Mouse (Mus musculus) intestine, postnatal 0 days (tissue): ENCODE measurements at regions not wholly inside any gene's neighbourhood (a gene's known extent, or its start where the extent isn't known, plus 50 kb on each side); places are given as distances from the start of the nearest gene placed in this dataset.
A peak's percentile ranks its signal among the peaks of the same experiment; 100 is the strongest.

Experiments used
- ATAC-seq: fragments of 200-750 bp; cut with Nextera tagmentation; 2 replicates; pipeline ENCODE4 v1.8.0; 2017; ENCODE audit warnings: mild to moderate bottlenecking, moderate TSS enrichment, moderate library complexity
- H3K27ac ChIP-seq: fragments of 300-500 bp; sonication (generic); 2 replicates; pipeline ENCODE4 v1.5.1; 2014; ENCODE audit warnings: mild to moderate bottlenecking, low read depth, low read length, moderate library complexity
- H3K27me3 ChIP-seq: fragments of 300-500 bp; sonication (generic); replicated peaks from 2 replicates; pipeline ENCODE4 v1.6.1; 2014; ENCODE audit warnings: low read length, mixed read lengths; ENCODE audit not compliant: control insufficient read depth, insufficient read depth
- H3K36me3 ChIP-seq: fragments of 300-500 bp; sonication (generic); 2 replicates; pipeline ENCODE4 v1.6.1; 2014; ENCODE audit warnings: mild to moderate bottlenecking, moderate library complexity; ENCODE audit not compliant: control insufficient read depth, insufficient read depth
- H3K4me1 ChIP-seq: fragments of 300-500 bp; sonication (generic); replicated peaks from 2 replicates; pipeline ENCODE4 v1.6.1; 2014; ENCODE audit warnings: antibody characterized with exemption, low read length, mixed read lengths; ENCODE audit not compliant: control insufficient read depth, insufficient read depth
- H3K4me2 ChIP-seq: fragments of 300-500 bp; sonication (generic); replicated peaks from 2 replicates; pipeline ENCODE4 v1.6.1; 2014; ENCODE audit warnings: low read depth, mild to moderate bottlenecking, moderate library complexity
- H3K4me3 ChIP-seq: fragments of 300-500 bp; sonication (generic); 2 replicates; pipeline ENCODE4 v1.5.1; 2014; ENCODE audit warnings: low read depth, low read length
- H3K9ac ChIP-seq: fragments of 300-500 bp; sonication (generic); 2 replicates; pipeline ENCODE4 v1.6.1; 2014; ENCODE audit warnings: mild to moderate bottlenecking, low read depth, low read length
- H3K9me3 ChIP-seq: fragments of 300-500 bp; sonication (generic); 2 replicates; pipeline ENCODE4 v1.6.1; 2016; ENCODE audit warnings: mixed run types; ENCODE audit not compliant: control insufficient read depth
- CTCF ChIP-seq: sonication (generic); IDR thresholded peaks from 2 replicates; pipeline ENCODE4 v1.5.1; 2016; ENCODE audit warnings: low read depth, mild to moderate bottlenecking, control low read depth, antibody characterized with exemption, moderate library complexity
- WGBS: fragments of 180-500 bp; shearing (Covaris S2); extraction: QIAGEN DNeasy Blood & Tissue Kit; methylation state at CpG from one replicate; pipeline ENCODE4 v1.1.7; 2014; 5-methylcytosine and 5-hydroxymethylcytosine counted together

DNA sequence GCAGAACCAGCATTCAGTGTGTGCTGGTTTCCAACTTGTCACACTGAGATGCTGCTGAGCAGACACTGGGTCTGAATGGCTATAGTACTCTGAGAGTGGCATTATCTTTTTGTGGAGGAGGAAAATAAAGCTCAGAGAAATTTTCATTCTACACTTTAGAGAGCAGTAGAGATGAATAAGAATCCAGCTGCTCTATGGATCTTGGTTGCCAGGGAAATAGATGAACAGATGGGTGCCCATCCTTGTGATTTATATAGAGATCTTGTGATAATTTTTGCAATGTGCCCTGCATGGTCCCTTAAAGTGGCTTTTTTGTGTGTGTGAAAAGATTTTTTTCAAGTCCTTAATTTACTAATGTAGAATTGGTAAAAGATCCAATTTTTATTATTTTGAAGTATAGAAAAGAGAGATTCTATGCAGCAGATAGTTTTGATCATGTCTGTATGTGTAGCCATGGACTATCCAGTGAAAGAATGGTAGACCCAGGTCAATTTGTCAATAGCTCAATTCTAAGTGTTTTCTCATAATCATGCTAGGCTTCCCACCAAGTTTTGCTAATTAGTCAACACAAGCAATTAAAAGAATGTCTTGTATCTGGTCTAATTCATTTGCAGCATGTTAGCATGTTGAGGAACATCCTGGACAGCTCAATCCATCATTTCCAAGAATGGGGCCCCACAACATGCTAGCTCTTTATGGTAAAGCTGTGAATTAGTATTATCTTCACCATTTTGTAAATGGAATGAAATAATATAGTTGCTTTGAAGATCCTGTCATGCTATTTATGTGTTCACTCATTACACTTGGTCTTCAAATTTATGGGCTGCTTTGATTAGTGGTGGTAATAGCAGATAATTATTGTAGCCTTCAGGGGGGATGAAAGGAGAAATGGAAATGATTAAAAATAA, 184.7 kb downstream of the Snx13 start:
- H3K27ac ChIP-seq: no peak overlapping the region
- H3K4me2 ChIP-seq: no peak overlapping the region
- no peak for TF ChIP-seq CTCF
- H3K9me3 ChIP-seq: no peaks in the 10 kb centered on the region
- no peaks in the 10 kb centered on the region for H3K27me3 ChIP-seq
- H3K4me3 ChIP-seq: no peak overlapping the region
- H3K9ac ChIP-seq: no peak overlapping the region
- H3K36me3 ChIP-seq: no peaks in the 10 kb centered on the region
- ATAC-seq: no peak
- no peaks in the 10 kb centered on the region for H3K4me1 ChIP-seq

DNA sequence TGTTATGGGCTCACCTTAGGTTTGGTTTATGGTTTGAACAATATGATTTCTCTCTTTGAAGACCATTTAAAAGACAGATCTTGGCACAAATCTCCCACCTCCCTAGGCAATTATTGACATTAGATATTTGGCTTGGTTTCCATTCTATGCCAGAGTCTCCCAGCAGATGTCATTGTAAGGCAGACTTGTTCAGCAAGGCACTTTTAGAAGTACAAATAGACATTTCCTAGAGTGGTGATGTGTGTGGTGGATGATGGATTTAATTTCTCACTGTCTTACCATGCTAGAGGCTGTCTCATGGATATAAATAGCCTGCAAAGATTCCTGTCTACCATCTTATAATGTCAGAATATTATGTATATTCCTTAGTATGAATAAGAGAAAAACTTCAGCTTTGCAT, 173.4 kb downstream of the Snx13 start:
- Histone ChIP-seq H3K9me3 (no peaks in the 10 kb centered on the region), H3K27me3 (no peaks in the 10 kb centered on the region), H3K9ac (no peak overlapping the region), H3K36me3 (no peaks in the 10 kb centered on the region), H3K4me1 (no peaks in the 10 kb centered on the region), H3K4me2 (no peak overlapping the region), H3K4me3 (no peak overlapping the region), H3K27ac (no peak overlapping the region)
- peak; percentile 44 for TF ChIP-seq CTCF
- no peak for ATAC-seq

GRCm38 (mm10) chr12:35220002-35220401, 173.0 kb downstream of the Snx13 start:
- H3K27me3 ChIP-seq: no peaks in the 10 kb centered on the region
- H3K9me3 ChIP-seq: no peaks in the 10 kb centered on the region
- no peaks in the 10 kb centered on the region for H3K4me1 ChIP-seq
- ATAC-seq: no peak
- H3K27ac ChIP-seq: no peak overlapping the region
- H3K9ac ChIP-seq: no peak overlapping the region
- H3K4me3 ChIP-seq: no peak overlapping the region
- H3K4me2 ChIP-seq: no peak overlapping the region
- TF ChIP-seq CTCF: no peak
- no peaks in the 10 kb centered on the region for H3K36me3 ChIP-seq

- no peak overlapping the region for H3K4me2 ChIP-seq
- no peak overlapping the region for H3K9ac ChIP-seq
- no peak overlapping the region for H3K4me3 ChIP-seq
- H3K4me1 ChIP-seq: no peaks in the 10 kb centered on the region
- H3K27me3 ChIP-seq: no peaks in the 10 kb centered on the region
- no peak for TF ChIP-seq CTCF
- no peaks in the 10 kb centered on the region for H3K9me3 ChIP-seq
- 95% methylated on average over 2 of the region's 2 CpGs for WGBS
- no peak overlapping the region for H3K27ac ChIP-seq
- H3K36me3 ChIP-seq: no peaks in the 10 kb centered on the region
- ATAC-seq: no peak
These were observed 169.7 kb downstream of the Snx13 start for GRCm38 (mm10) chr12:35216725-35217124.

GRCm38 (mm10) chr12:35209399-35209798, 162.4 kb downstream of the Snx13 start:
- H3K36me3 ChIP-seq: no peaks in the 10 kb centered on the region
- no peak for TF ChIP-seq CTCF
- no peak overlapping the region for H3K27ac ChIP-seq
- no peak overlapping the region for H3K4me3 ChIP-seq
- no peaks in the 10 kb centered on the region for H3K9me3 ChIP-seq
- no peak for ATAC-seq
- no peaks in the 10 kb centered on the region for H3K4me1 ChIP-seq
- no peak overlapping the region for H3K9ac ChIP-seq
- H3K4me2 ChIP-seq: no peak overlapping the region
- no peaks in the 10 kb centered on the region for H3K27me3 ChIP-seq

DNA sequence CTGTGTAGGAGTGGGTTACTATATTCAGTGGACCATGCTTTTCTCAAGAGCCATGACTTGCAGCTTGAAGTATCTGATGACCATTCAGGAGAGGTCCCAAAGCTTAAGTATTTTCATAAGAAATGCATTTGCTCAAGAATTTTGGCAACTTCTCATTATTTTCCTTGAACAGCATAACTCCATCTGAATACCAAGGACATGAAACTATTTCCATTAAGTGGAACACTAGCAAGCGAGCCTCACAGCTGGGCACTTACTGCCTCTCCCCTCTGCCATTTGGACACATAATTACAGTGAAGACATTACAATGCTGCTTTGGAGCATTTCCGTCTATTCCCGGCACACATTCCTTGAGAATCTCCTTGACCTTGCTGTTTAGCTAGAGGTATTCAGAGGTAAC, 160.6 kb downstream of the Snx13 start:
- Histone ChIP-seq H3K36me3 (no peaks in the 10 kb centered on the region), H3K9ac (no peak overlapping the region), H3K4me3 (no peak overlapping the region), H3K27ac (no peak overlapping the region), H3K27me3 (no peaks in the 10 kb centered on the region), H3K9me3 (no peaks in the 10 kb centered on the region), H3K4me1 (no peaks in the 10 kb centered on the region), H3K4me2 (no peak overlapping the region)
- ATAC-seq: no peak
- no peak for TF ChIP-seq CTCF
- 72% methylated on average over 3 of the region's 3 CpGs for WGBS

DNA sequence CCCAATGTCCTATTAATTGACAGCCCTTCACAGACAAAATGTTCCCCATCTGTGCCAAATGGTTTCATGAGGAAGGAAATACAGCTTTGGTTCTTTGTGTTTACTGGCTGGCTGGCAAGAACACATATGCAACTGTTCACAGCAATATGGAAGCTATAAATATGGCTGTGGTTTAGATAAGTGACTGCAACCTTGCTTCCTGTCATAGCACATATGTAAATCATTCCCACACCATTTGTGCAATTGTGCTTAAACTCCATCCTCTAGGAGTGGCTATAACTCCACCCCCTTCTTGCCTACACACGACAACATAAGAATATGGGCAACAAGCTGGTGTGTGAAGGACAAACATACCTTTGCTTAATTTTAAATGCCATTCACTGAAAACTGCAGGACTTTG, 156.4 kb downstream of the Snx13 start:
- no peak overlapping the region for H3K27ac ChIP-seq
- no peak for ATAC-seq
- H3K4me1 ChIP-seq: no peaks in the 10 kb centered on the region
- H3K9ac ChIP-seq: no peak overlapping the region
- H3K4me3 ChIP-seq: no peak overlapping the region
- H3K4me2 ChIP-seq: no peak overlapping the region
- H3K9me3 ChIP-seq: no peaks in the 10 kb centered on the region
- 83% methylated on average over 1 of the region's 1 CpGs for WGBS
- no peak for TF ChIP-seq CTCF
- H3K36me3 ChIP-seq: no peaks in the 10 kb centered on the region
- no peaks in the 10 kb centered on the region for H3K27me3 ChIP-seq
